29 mouse cellular contexts compared by ENCODE assay signal in the genomic region with DNA sequence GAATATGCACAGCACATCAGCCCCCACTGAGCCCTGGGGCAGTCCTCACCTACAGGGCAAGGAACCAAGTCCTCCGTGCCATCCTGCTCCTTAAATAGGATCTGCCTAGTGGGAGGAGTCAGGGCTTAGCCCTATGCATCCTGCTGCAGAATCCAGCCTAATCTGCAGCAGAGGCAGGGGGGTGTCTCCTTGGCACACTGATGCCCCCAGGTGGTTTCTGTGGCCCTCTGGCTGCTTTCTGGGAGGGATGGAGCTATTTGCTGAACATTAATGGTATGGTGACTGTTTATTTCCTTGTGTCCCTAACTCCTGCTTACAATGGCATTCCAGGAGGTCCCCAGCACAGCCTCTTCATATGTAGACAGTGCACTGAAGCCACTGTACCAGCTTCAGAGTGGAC. TPM values are rescaled to one million over a fixed set of nuclear protein-coding genes. Genes with fewer than 3 reads are reported as not detected.
DNase-seq lines count a peak whose midpoint lies in the region; ATAC-seq lines count a peak whose summit lies in the region.
"Had no signal": no experiment of that assay in that cellular context is flagged by ENCODE, and none has a peak within 500 bp of the region (broad histone marks: within the 10 kb centered on the region; RNA-seq: fewer than 3 reads in every experiment).

No protein-coding gene starts in this region.

- no peak overlapping the region for H3K9ac ChIP-seq in hindbrain, embryonic 15.5 days
- no peak overlapping the region for H3K9ac ChIP-seq in hindbrain, embryonic 11.5 days (ENCODE audit: low read depth, low read length)
- H3K9ac ChIP-seq in neural tube, embryonic 15.5 days (replicated peaks): no peak overlapping the region
- H3K9ac ChIP-seq: embryonic facial prominence, embryonic 13.5 days; forebrain, embryonic 12.5 days; forebrain, embryonic 15.5 days; hindbrain, embryonic 13.5 days had no signal

- no peak overlapping the region for H3K4me2 ChIP-seq in hindbrain, embryonic 15.5 days
- no peak overlapping the region for H3K4me2 ChIP-seq in hindbrain, embryonic 11.5 days (replicated peaks; ENCODE audit: low read depth, low read length)
- no peak overlapping the region for H3K4me2 ChIP-seq in neural tube, embryonic 15.5 days
- H3K4me2 ChIP-seq: embryonic facial prominence, embryonic 13.5 days; forebrain, embryonic 12.5 days; forebrain, embryonic 15.5 days; heart, embryonic 11.5 days; hindbrain, embryonic 13.5 days had no signal

- no peak for DNase-seq in hindbrain, embryonic 11.5 days (ENCODE audit: low spot score)
- no peak for DNase-seq in neural tube, embryonic 10.5 days (ENCODE audit: extremely low spot score, low spot score)
- DNase-seq in A20 (ENCODE audit: low read depth, low spot score) (peak; percentile 9), R1 (ENCODE audit: low read depth, low spot score) (peak; percentile 77)
- DNase-seq in right cerebral cortex, postnatal 10 days (ENCODE audit: low spot score in 2 of 2): no peak
- no peak for DNase-seq in lung, adult 18-20 months
- DNase-seq: adrenal gland, postnatal 10 days; adrenal gland, postnatal 36 days; B cell, adult 2 months; cerebellum, adult 18-20 months; cerebellum, adult 9-11 months; cerebellum, postnatal 36 days; embryo, embryonic 11 days; gastrocnemius, postnatal 14 days; heart, adult 11 months had no signal

- H3K27me3 ChIP-seq in hindbrain, embryonic 15.5 days: no peaks in the 10 kb centered on the region
- no peaks in the 10 kb centered on the region for H3K27me3 ChIP-seq in hindbrain, embryonic 11.5 days (ENCODE audit: control insufficient read depth, insufficient read depth, low read length)
- no peaks in the 10 kb centered on the region for H3K27me3 ChIP-seq in neural tube, embryonic 15.5 days (replicated peaks)
- H3K27me3 ChIP-seq: CH12.LX; embryonic facial prominence, embryonic 13.5 days; forebrain, embryonic 12.5 days; forebrain, embryonic 15.5 days; hindbrain, embryonic 13.5 days had no signal

- H3K27ac ChIP-seq in hindbrain, embryonic 15.5 days (replicated peaks): 0 out of 2 replicates have a peak overlapping the region, but pooled peaks have one; percentile 26
- H3K27ac ChIP-seq in hindbrain, embryonic 11.5 days (ENCODE audit: low read depth, low read length): no peak overlapping the region
- peak overlapping the region; percentile 60; the same call in 1 of the 2 replicates for H3K27ac ChIP-seq in neural tube, embryonic 15.5 days (replicated peaks)
- H3K27ac ChIP-seq: embryonic facial prominence, embryonic 10.5 days; embryonic facial prominence, embryonic 13.5 days; forebrain, embryonic 12.5 days; forebrain, embryonic 15.5 days; hindbrain, embryonic 13.5 days; hindbrain, postnatal 0 days had no signal

- peaks cover 89% of the 10 kb centered on the region for H3K36me3 ChIP-seq in hindbrain, embryonic 15.5 days
- H3K36me3 ChIP-seq in hindbrain, embryonic 11.5 days (ENCODE audit: control insufficient read depth, insufficient read depth, low read length): peaks cover 10% of the 10 kb centered on the region
- peaks cover 95% of the 10 kb centered on the region for H3K36me3 ChIP-seq in neural tube, embryonic 15.5 days

- H3K4me3 ChIP-seq in hindbrain, embryonic 15.5 days: no peak overlapping the region
- H3K4me3 ChIP-seq in hindbrain, embryonic 11.5 days (ENCODE audit: low read depth, low read length): no peak overlapping the region
- H3K4me3 ChIP-seq in neural tube, embryonic 15.5 days (replicated peaks): no peak overlapping the region
- H3K4me3 ChIP-seq: embryonic facial prominence, embryonic 10.5 days; embryonic facial prominence, embryonic 13.5 days; erythroblast, embryonic 14.5 days; forebrain, embryonic 12.5 days; forebrain, embryonic 15.5 days; hindbrain, embryonic 13.5 days had no signal

- no peak for ATAC-seq in hindbrain, embryonic 15.5 days (ENCODE audit: low FRiP score, low read depth)
- ATAC-seq in hindbrain, embryonic 11.5 days (ENCODE audit: low FRiP score): no peak
- no peak for ATAC-seq in neural tube, embryonic 15.5 days (ENCODE audit: low FRiP score)
- ATAC-seq: activated CD4-positive, CD25-positive, alpha-beta regulatory T cell, adult 4 months; forebrain, embryonic 15.5 days; hindbrain, postnatal 0 days; inflammation-experienced regulatory T-cells, adult 6 months had no signal

- 43% methylated on average over 1 of the region's 1 CpGs for WGBS in hindbrain, embryonic 15.5 days
- 80% methylated on average over 1 of the region's 1 CpGs for WGBS in hindbrain, embryonic 11.5 days
- WGBS in neural tube, embryonic 15.5 days: 76% methylated on average over 1 of the region's 1 CpGs

- H3K4me1 ChIP-seq in hindbrain, embryonic 15.5 days (replicated peaks): no peaks in the 10 kb centered on the region
- no peaks in the 10 kb centered on the region for H3K4me1 ChIP-seq in hindbrain, embryonic 11.5 days (replicated peaks; ENCODE audit: control insufficient read depth, insufficient read depth, low read length)
- H3K4me1 ChIP-seq in neural tube, embryonic 15.5 days: peaks cover 18% of the 10 kb centered on the region
- H3K4me1 ChIP-seq: embryonic facial prominence, embryonic 10.5 days; embryonic facial prominence, embryonic 13.5 days; forebrain, embryonic 12.5 days; forebrain, embryonic 15.5 days had no signal

- no peaks in the 10 kb centered on the region for H3K9me3 ChIP-seq in hindbrain, embryonic 15.5 days
- H3K9me3 ChIP-seq in hindbrain, embryonic 11.5 days (ENCODE audit: control insufficient read depth, low read length): no peaks in the 10 kb centered on the region
- no peaks in the 10 kb centered on the region for H3K9me3 ChIP-seq in neural tube, embryonic 15.5 days (replicated peaks)
- H3K9me3 ChIP-seq: embryonic facial prominence, embryonic 10.5 days; embryonic facial prominence, embryonic 13.5 days; forebrain, embryonic 12.5 days; forebrain, embryonic 15.5 days; G1E; hindbrain, embryonic 13.5 days had no signal

RNA-seq across cellular contexts. Expression of a gene that starts 21.3 kb away (rescaled TPM):
- 1.0 TPM in 2 replicates for polyA plus RNA-seq in hindbrain, embryonic 15.5 days (2015; fragmentation: Nextera tagmentation; extraction: Ambion mirVana)
- 0.14 and 0.15 TPM in 2 replicates for polyA plus RNA-seq in hindbrain, embryonic 11.5 days (2014; fragmentation: Nextera tagmentation; extraction: Ambion mirVana)
- 1.8 and 1.9 TPM in 2 replicates for polyA plus RNA-seq in neural tube, embryonic 15.5 days (2015; fragmentation: Nextera tagmentation; extraction: Ambion mirVana)
- polyA plus RNA-seq: activated CD4-positive, CD25-positive, alpha-beta regulatory T cell, adult 4 months; forebrain, embryonic 12.5 days; G1E; inflammation-experienced regulatory T-cells, adult 6 months had no signal

RNA-seq across cellular contexts. Expression of a gene that starts 27.6 kb away (rescaled TPM):
- 31.5 and 32.4 TPM in 2 replicates for polyA plus RNA-seq in hindbrain, embryonic 15.5 days (2015; fragmentation: Nextera tagmentation; extraction: Ambion mirVana)
- 35.8 and 39.5 TPM in 2 replicates for polyA plus RNA-seq in hindbrain, embryonic 11.5 days (2014; fragmentation: Nextera tagmentation; extraction: Ambion mirVana)
- 30.4 and 32.2 TPM in 2 replicates for polyA plus RNA-seq in neural tube, embryonic 15.5 days (2015; fragmentation: Nextera tagmentation; extraction: Ambion mirVana)

RNA-seq across cellular contexts. Expression of a gene that starts 27.7 kb away (rescaled TPM):
- 0.07 and 0.26 TPM in 2 replicates for polyA plus RNA-seq in hindbrain, embryonic 15.5 days (2015; fragmentation: Nextera tagmentation; extraction: Ambion mirVana)
- polyA plus RNA-seq in hindbrain, embryonic 11.5 days (2014; fragmentation: Nextera tagmentation; extraction: Ambion mirVana): 0.08 TPM in 1 of 2 replicates, not detected in the other
- 0.17 and 0.45 TPM in 2 replicates for polyA plus RNA-seq in neural tube, embryonic 15.5 days (2015; fragmentation: Nextera tagmentation; extraction: Ambion mirVana)
- polyA plus RNA-seq: activated CD4-positive, CD25-positive, alpha-beta regulatory T cell, adult 4 months; embryonic facial prominence, embryonic 10.5 days; erythroblast, embryonic 14.5 days; G1E; heart, embryonic 11.5 days; inflammation-experienced regulatory T-cells, adult 6 months had no signal

Comparison
In these comparisons a context has a peak if more than half of its experiments do, and no peak if none do; other contexts are left out.
1. DNase-seq: peak in A20 (single experiment) and R1 (single experiment); none in hindbrain, embryonic 11.5 days (single experiment), neural tube, embryonic 10.5 days (single experiment), right cerebral cortex, postnatal 10 days (0 of 2) and lung, adult 18-20 months (0 of 2).